Mouse (Mus musculus): ENCODE measurements at regions not wholly inside any gene's neighbourhood (a gene's known extent, or its start where the extent isn't known, plus 50 kb on each side); places are given as distances from the start of the nearest gene placed in this dataset.

GRCm38 (mm10) chr17:22795213-22795612 is 71.7 kb downstream of the Zfp945 start:
- Histone ChIP-seq H3K36me3 (0 out of 2 replicates have a peak, but pooled peaks cover 7% of the 10 kb centered on the region), H3K27me3 (no peaks in the 10 kb centered on the region), H3K9ac (no peak overlapping the region), H3K9me3 (no peaks in the 10 kb centered on the region; the same call in 1 of the 2 replicates), H3K27ac (no peak overlapping the region), H3K4me1 (no peaks in the 10 kb centered on the region), H3K4me2 (no peak overlapping the region), H3K4me3 (no peak overlapping the region)
- WGBS, result 71% methylated on average over 5 of the region's 5 CpGs
- no peak for ATAC-seq (ENCODE audit: insufficient number of reproducible peaks, low FRiP score, low TSS enrichment, low read depth)

GRCm38 (mm10) chr17:22784481-22784880 is 82.5 kb downstream of the Zfp945 start:
- Histone ChIP-seq H3K9ac (no peak overlapping the region), H3K27ac (no peak overlapping the region), H3K4me3 (no peak overlapping the region), H3K9me3 (no peaks in the 10 kb centered on the region), H3K36me3 (peaks cover 24% of the 10 kb centered on the region), H3K27me3 (no peaks in the 10 kb centered on the region), H3K4me2 (no peak overlapping the region), H3K4me1 (no peaks in the 10 kb centered on the region)
- ATAC-seq (ENCODE audit: insufficient number of reproducible peaks, low FRiP score, low TSS enrichment, low read depth), result no peak
- 93% methylated on average over 2 of the region's 2 CpGs for WGBS

GRCm38 (mm10) chr17:22745736-22746135 is 121.2 kb downstream of the Zfp945 start:
- Histone ChIP-seq H3K4me1 (no peaks in the 10 kb centered on the region), H3K4me2 (no peak overlapping the region), H3K36me3 (no peaks in the 10 kb centered on the region), H3K27me3 (no peaks in the 10 kb centered on the region), H3K27ac (no peak overlapping the region), H3K4me3 (no peak overlapping the region), H3K9me3 (no peaks in the 10 kb centered on the region), H3K9ac (no peak overlapping the region)
- no peak for ATAC-seq (ENCODE audit: insufficient number of reproducible peaks, low FRiP score, low TSS enrichment, low read depth)
- 57% methylated on average over 7 of the region's 7 CpGs for WGBS

GRCm38 (mm10) chr17:22739581-22740178 is 127.3 kb downstream of the Zfp945 start:
- Histone ChIP-seq H3K27me3 (no peaks in the 10 kb centered on the region), H3K36me3 (peaks cover 16% of the 10 kb centered on the region), H3K27ac (peak overlapping the region; percentile 87), H3K4me2 (peak overlapping the region; percentile 53), H3K4me3 (peak overlapping the region; percentile 64), H3K9me3 (no peaks in the 10 kb centered on the region), H3K4me1 (0 out of 2 replicates have a peak, but pooled peaks cover 6% of the 10 kb centered on the region), H3K9ac (peak overlapping the region; percentile 64)
- peak; percentile 72 for ATAC-seq (ENCODE audit: insufficient number of reproducible peaks, low FRiP score, low TSS enrichment, low read depth)
- under 1% methylated on average over 25 of the region's 25 CpGs for WGBS

GRCm38 (mm10) chr17:22739173-22739572 is 127.8 kb downstream of the Zfp945 start:
- Histone ChIP-seq H3K27me3 (no peaks in the 10 kb centered on the region), H3K4me3 (peak overlapping the region; percentile 64), H3K9me3 (no peaks in the 10 kb centered on the region), H3K4me2 (peak overlapping the region; percentile 53), H3K4me1 (0 out of 2 replicates have a peak, but pooled peaks cover 6% of the 10 kb centered on the region), H3K27ac (peak overlapping the region; percentile 87), H3K36me3 (peaks cover 16% of the 10 kb centered on the region), H3K9ac (peak overlapping the region; percentile 64)
- 6% methylated on average over 12 of the region's 12 CpGs for WGBS
- no peak for ATAC-seq (ENCODE audit: insufficient number of reproducible peaks, low FRiP score, low TSS enrichment, low read depth)

GRCm38 (mm10) chr17:22736360-22736759 is 130.6 kb downstream of the Zfp945 start:
- Histone ChIP-seq H3K4me3 (no peak overlapping the region), H3K27ac (no peak overlapping the region), H3K4me1 (0 out of 2 replicates have a peak, but pooled peaks cover 6% of the 10 kb centered on the region), H3K27me3 (no peaks in the 10 kb centered on the region), H3K36me3 (peaks cover 16% of the 10 kb centered on the region), H3K4me2 (no peak overlapping the region), H3K9ac (no peak overlapping the region), H3K9me3 (no peaks in the 10 kb centered on the region)
- WGBS, result 93% methylated on average over 4 of the region's 4 CpGs
- no peak for ATAC-seq (ENCODE audit: insufficient number of reproducible peaks, low FRiP score, low TSS enrichment, low read depth)
